9 mouse cellular contexts compared by ENCODE assay signal in genomic region chr17:25285033-25285432, GRCm38 (mm10). TPM values are rescaled to one million over a fixed set of nuclear protein-coding genes. Genes with fewer than 3 reads are reported as not detected.
A peak's percentile ranks its signal among the peaks of the same experiment; 100 is the strongest.
DNase-seq lines count a peak whose midpoint lies in the region; ATAC-seq and TF ChIP-seq lines count a peak whose summit lies in the region.
"Had no signal": no experiment of that assay in that cellular context is flagged by ENCODE, and none has a peak within 500 bp of the region (broad histone marks: within the 10 kb centered on the region; RNA-seq: fewer than 3 reads in every experiment).

No protein-coding gene starts in this region.

- 26% methylated on average over 3 of the region's 3 CpGs for WGBS in liver, embryonic 14.5 days (ENCODE audit: insufficient replicate concordance)

- H3K27me3 ChIP-seq in liver, embryonic 14.5 days (ENCODE audit: control insufficient read depth, insufficient read depth, low read length): no peaks in the 10 kb centered on the region
- H3K27me3 ChIP-seq: hindbrain, embryonic 15.5 days had no signal

- H3K9me3 ChIP-seq in liver, embryonic 14.5 days (ENCODE audit: control insufficient read depth, low read length): no peaks in the 10 kb centered on the region
- H3K9me3 ChIP-seq: hindbrain, embryonic 15.5 days had no signal

- H3K4me3 ChIP-seq in liver, embryonic 14.5 days (ENCODE audit: insufficient read depth in 1 of 2, low read depth in 2 of 2, low read length in 2 of 2): no peak overlapping the region
- H3K4me3 ChIP-seq: hindbrain, embryonic 15.5 days had no signal

- peak; percentile 92 for ATAC-seq in erythroblast, adult 5-6 weeks (replicated peaks; ENCODE audit: low FRiP score, poor library complexity, severe bottlenecking)
- no peak for ATAC-seq in liver, embryonic 14.5 days (ENCODE audit: insufficient read depth)

- TF ChIP-seq EP300 in liver, embryonic 14.5 days (IDR thresholded peaks at IDR 0.05; ENCODE audit: low read depth): no peak

- peaks cover 3 to 8% of the 10 kb centered on the region in 2 experiments for H3K4me1 ChIP-seq in liver, embryonic 14.5 days (replicated peaks; ENCODE audit: control insufficient read depth in 2 of 2, insufficient read depth in 2 of 2, low read length in 1 of 2)
- H3K4me1 ChIP-seq: hindbrain, embryonic 15.5 days had no signal

- peak; percentile 86 for TF ChIP-seq CTCF in brain, embryonic 14.5 days (IDR thresholded peaks at IDR 0.05; ENCODE audit: borderline replicate concordance, extremely low read depth, insufficient read depth, insufficient read length)
- TF ChIP-seq CTCF in liver, embryonic 14.5 days (IDR thresholded peaks at IDR 0.05; ENCODE audit: low read depth): peak; percentile 98

- no peaks in the 10 kb centered on the region for H3K36me3 ChIP-seq in liver, embryonic 14.5 days (replicated peaks; ENCODE audit: control insufficient read depth, insufficient read depth, low read depth)
- H3K36me3 ChIP-seq: hindbrain, embryonic 15.5 days had no signal

- H3K4me2 ChIP-seq in liver, embryonic 14.5 days (ENCODE audit: low read depth): no peak overlapping the region
- H3K4me2 ChIP-seq: hindbrain, embryonic 15.5 days had no signal

- DNase-seq in 416B (ENCODE audit: low read depth): peak; percentile 86
- peak; percentile 75 to 82 for DNase-seq in CD8-positive naive resting alpha-beta T cell, adult 2 months (ENCODE audit: low read depth in 2 of 2, low spot score in 2 of 2)
- peak; percentile 78 for DNase-seq in brain, embryonic 14.5 days (ENCODE audit: low read depth)
- DNase-seq in kidney, adult 8-10 months: peak; percentile 87 to 88
- DNase-seq in liver, embryonic 14.5 days (ENCODE audit: low read depth in 3 of 3, low spot score in 3 of 3): peak; percentile 46 to 59 (median 51)
- DNase-seq in retina, postnatal 1 day: peak; percentile 88
- peak; percentile 81 for DNase-seq in thymus, postnatal 4 days

- no peak for TF ChIP-seq POLR2A in brain, embryonic 14.5 days (IDR thresholded peaks at IDR 0.05; ENCODE audit: borderline replicate concordance, extremely low read depth, insufficient read depth, insufficient read length, poor library complexity, severe bottlenecking)

- no peak overlapping the region for H3K9ac ChIP-seq in liver, embryonic 14.5 days (replicated peaks)
- H3K9ac ChIP-seq: hindbrain, embryonic 15.5 days had no signal

- H3K27ac ChIP-seq in liver, embryonic 14.5 days: no peak overlapping the region
- H3K27ac ChIP-seq: hindbrain, embryonic 15.5 days had no signal

RNA-seq across cellular contexts. Expression of gene Ube2i, which starts 10.6 kb away (rescaled TPM):
- 481 and 573 TPM in 2 replicates for polyA plus RNA-seq in brain, embryonic 14.5 days (2012; rRNA removed)
- total RNA-seq in erythroblast, adult 5-6 weeks (2015; ENCODE audit: low replicate concordance): 81.3 and 118 TPM in 2 replicates
- 58.7 and 64.3 TPM in 2 replicates for total RNA-seq in erythroblast, adult 5-6 weeks (2017; ENCODE audit: low replicate concordance)
- polyA plus RNA-seq in liver, embryonic 14.5 days (2012; rRNA removed): 129 and 168 TPM in 2 replicates
- 244 and 260 TPM in 2 replicates for polyA plus RNA-seq in liver, embryonic 14.5 days (2014; fragmentation: Nextera tagmentation; extraction: Ambion mirVana)

RNA-seq across cellular contexts. Expression of gene Prss34, which starts 13.2 kb away (rescaled TPM):
- 0.08 and 0.19 TPM in 2 replicates for polyA plus RNA-seq in brain, embryonic 14.5 days (2012; rRNA removed)
- 153 and 185 TPM in 2 replicates for total RNA-seq in erythroblast, adult 5-6 weeks (2015; ENCODE audit: low replicate concordance)
- 68.4 and 78.9 TPM in 2 replicates for total RNA-seq in erythroblast, adult 5-6 weeks (2017; ENCODE audit: low replicate concordance)
- 0.89 and 1.8 TPM in 2 replicates for polyA plus RNA-seq in liver, embryonic 14.5 days (2012; rRNA removed)
- 0.71 and 3.6 TPM in 2 replicates for polyA plus RNA-seq in liver, embryonic 14.5 days (2014; fragmentation: Nextera tagmentation; extraction: Ambion mirVana)
- polyA plus RNA-seq: hindbrain, embryonic 15.5 days had no signal

RNA-seq across cellular contexts. Expression of gene Prss28, which starts 23.4 kb away (rescaled TPM):
- polyA plus RNA-seq in brain, embryonic 14.5 days (2012; rRNA removed): not detected in 2 replicates
- not detected in 2 replicates for total RNA-seq in erythroblast, adult 5-6 weeks (2015; ENCODE audit: low replicate concordance)
- total RNA-seq in erythroblast, adult 5-6 weeks (2017; ENCODE audit: low replicate concordance): not detected in 2 replicates
- polyA plus RNA-seq in liver, embryonic 14.5 days (2012; rRNA removed): not detected in 2 replicates
- not detected in 2 replicates for polyA plus RNA-seq in liver, embryonic 14.5 days (2014; fragmentation: Nextera tagmentation; extraction: Ambion mirVana)
- polyA plus RNA-seq: hindbrain, embryonic 15.5 days had no signal

RNA-seq across cellular contexts. Expression of gene Baiap3, which starts 28.9 kb away (rescaled TPM):
- polyA plus RNA-seq in brain, embryonic 14.5 days (2012; rRNA removed): 15.6 and 16.6 TPM in 2 replicates
- total RNA-seq in erythroblast, adult 5-6 weeks (2015; ENCODE audit: low replicate concordance): 1.5 TPM in 1 of 2 replicates, not detected in the other
- 0.42 TPM in 1 of 2 replicates, not detected in the other for total RNA-seq in erythroblast, adult 5-6 weeks (2017; ENCODE audit: low replicate concordance)
- 0.27 and 0.63 TPM in 2 replicates for polyA plus RNA-seq in liver, embryonic 14.5 days (2012; rRNA removed)
- polyA plus RNA-seq in liver, embryonic 14.5 days (2014; fragmentation: Nextera tagmentation; extraction: Ambion mirVana): 0.69 TPM in 1 of 2 replicates, not detected in the other

RNA-seq across cellular contexts. Expression of gene Prss29, which starts 33.4 kb away (rescaled TPM):
- polyA plus RNA-seq in brain, embryonic 14.5 days (2012; rRNA removed): not detected in 2 replicates
- total RNA-seq in erythroblast, adult 5-6 weeks (2015; ENCODE audit: low replicate concordance): not detected in 2 replicates
- total RNA-seq in erythroblast, adult 5-6 weeks (2017; ENCODE audit: low replicate concordance): not detected in 2 replicates
- polyA plus RNA-seq in liver, embryonic 14.5 days (2012; rRNA removed): not detected in 2 replicates
- polyA plus RNA-seq in liver, embryonic 14.5 days (2014; fragmentation: Nextera tagmentation; extraction: Ambion mirVana): not detected in 2 replicates
- polyA plus RNA-seq: hindbrain, embryonic 15.5 days had no signal
